Mouse (Mus musculus) 3134 (cell line): ENCODE data around the gene Vasp.

Experiments
- DNase-seq: peaks from one replicate; pipeline ENCODE4 v3.0.0-alpha.2; 2011; ENCODE audit warnings: low spot score; ENCODE audit not compliant: insufficient read length; ENCODE audit errors: extremely low read depth

Vasp gene

GRCm38 (mm10) chr7:19304501-19305412, 33.1 kb upstream of the Vasp start:
- DNase-seq, result no peak

GRCm38 (mm10) chr7:19303770-19304169, 32.2 kb upstream of the Vasp start:
- DNase-seq, result peak; percentile 71

GRCm38 (mm10) chr7:19303046-19303305, 31.4 kb upstream of the Vasp start:
- no peak for DNase-seq

GRCm38 (mm10) chr7:19302264-19303045, 30.8 kb upstream of the Vasp start:
- DNase-seq, result no peak

- no peak for DNase-seq
These were observed 30.0 kb upstream of the Vasp start for GRCm38 (mm10) chr7:19301461-19302263.

- peak; percentile 68 for DNase-seq
These were observed 29.1 kb upstream of the Vasp start for GRCm38 (mm10) chr7:19300501-19301421.

GRCm38 (mm10) chr7:19299194-19299593, 27.6 kb upstream of the Vasp start:
- DNase-seq, result no peak

GRCm38 (mm10) chr7:19297794-19298193, 26.2 kb upstream of the Vasp start:
- no peak for DNase-seq

GRCm38 (mm10) chr7:19297034-19297433, 25.4 kb upstream of the Vasp start:
- DNase-seq, result no peak

GRCm38 (mm10) chr7:19295503-19296185, 24.0 kb upstream of the Vasp start:
- DNase-seq, result peak; percentile 85

- DNase-seq, result no peak
These were observed 19.5 kb upstream of the Vasp start for GRCm38 (mm10) chr7:19290969-19291596.

- DNase-seq, result no peak
These were observed 13.1 kb upstream of the Vasp start for GRCm38 (mm10) chr7:19284763-19285162.

GRCm38 (mm10) chr7:19283406-19283804, 11.8 kb upstream of the Vasp start:
- no peak for DNase-seq

GRCm38 (mm10) chr7:19282791-19283405, 11.3 kb upstream of the Vasp start:
- DNase-seq, result peak; percentile 77

- peak; percentile 89 for DNase-seq
These were observed 10.8 kb upstream of the Vasp start, which contains the start of gene Rtn2 for GRCm38 (mm10) chr7:19282385-19282784. TSS of gene Rtn2 (plus strand) at chr7:19282624.

- DNase-seq, result peak; percentile 46
These were observed 10.2 kb upstream of the Vasp start for GRCm38 (mm10) chr7:19281680-19282304.

- no peak for DNase-seq
These were observed 8.0 kb upstream of the Vasp start, which contains the start of gene Ppm1n for GRCm38 (mm10) chr7:19279581-19280114. TSS of gene Ppm1n (minus strand) at chr7:19280064.

- no peak for DNase-seq
These were observed 7.4 kb upstream of the Vasp start for GRCm38 (mm10) chr7:19279052-19279451.
